Mouse (Mus musculus) skeletal muscle tissue, adult 2 months (tissue): Measurements from ENCODE around the gene Tmod1.

Source experiments
- DNase-seq: peaks from one replicate; pipeline ENCODE4 v3.0.0-alpha.2; 2012; ENCODE audit warnings: low read depth, low spot score

Tmod1 gene

GRCm38 (mm10) chr4:46053323-46054107, 14.8 kb downstream of the Tmod1 start:
- DNase-seq: no peak

- DNase-seq: no peak
Measured at GRCm38 (mm10) chr4:46056163-46056562, 17.4 kb downstream of the Tmod1 start.

GRCm38 (mm10) chr4:46061259-46061962, 22.7 kb downstream of the Tmod1 start:
- DNase-seq: no peak

GRCm38 (mm10) chr4:46063841-46064240, 25.1 kb downstream of the Tmod1 start:
- DNase-seq: no peak

- DNase-seq: peak; percentile 86
Measured at GRCm38 (mm10) chr4:46064263-46064662, 25.5 kb downstream of the Tmod1 start.

GRCm38 (mm10) chr4:46064961-46065360, 26.2 kb downstream of the Tmod1 start:
- peak; percentile 69 for DNase-seq

- DNase-seq: no peak
Measured at GRCm38 (mm10) chr4:46065695-46066340, 27.1 kb downstream of the Tmod1 start.

- no peak for DNase-seq
Measured at GRCm38 (mm10) chr4:46068060-46068459, 29.3 kb downstream of the Tmod1 start.

- DNase-seq: no peak
Measured at GRCm38 (mm10) chr4:46068573-46068972, 29.8 kb downstream of the Tmod1 start.

- no peak for DNase-seq
Measured at GRCm38 (mm10) chr4:46069851-46070482, 31.2 kb downstream of the Tmod1 start.

- DNase-seq: no peak
Measured at GRCm38 (mm10) chr4:46072631-46073030, 33.9 kb downstream of the Tmod1 start.

GRCm38 (mm10) chr4:46073736-46074135, 35.0 kb downstream of the Tmod1 start:
- DNase-seq: no peak

- no peak for DNase-seq
Measured at GRCm38 (mm10) chr4:46075664-46076063, 36.9 kb downstream of the Tmod1 start.

- no peak for DNase-seq
Measured at GRCm38 (mm10) chr4:46076892-46077291, 38.2 kb downstream of the Tmod1 start.

GRCm38 (mm10) chr4:46080261-46080660, 41.5 kb downstream of the Tmod1 start:
- DNase-seq: no peak

- DNase-seq: peak; percentile 65
Measured at GRCm38 (mm10) chr4:46082555-46082954, 43.8 kb downstream of the Tmod1 start.

- no peak for DNase-seq
Measured at GRCm38 (mm10) chr4:46084416-46085172, 45.9 kb downstream of the Tmod1 start.

GRCm38 (mm10) chr4:46085223-46085811, 46.6 kb downstream of the Tmod1 start:
- peak; percentile 39 for DNase-seq

GRCm38 (mm10) chr4:46086718-46087426, 48.1 kb downstream of the Tmod1 start:
- DNase-seq: peak; percentile 49

- no peak for DNase-seq
Measured at GRCm38 (mm10) chr4:46087427-46087771, 48.7 kb downstream of the Tmod1 start.
